Mouse (Mus musculus) embryonic fibroblast, embryonic 13.5 days (primary cell): ENCODE data around the gene Cnbd2.

Experiments
- CTCF ChIP-seq: IDR thresholded peaks from 2 replicates; pipeline ENCODE4 v1.5.1; 2011; ENCODE audit warnings: mild to moderate bottlenecking, control low read depth, low read length, moderate library complexity, borderline replicate concordance; ENCODE audit not compliant: insufficient read depth
- POLR2A ChIP-seq: IDR thresholded peaks from 2 replicates; pipeline ENCODE4 v1.6.1; 2011; ENCODE audit warnings: low read depth, mild to moderate bottlenecking, control low read depth, low read length, moderate library complexity

DNA sequence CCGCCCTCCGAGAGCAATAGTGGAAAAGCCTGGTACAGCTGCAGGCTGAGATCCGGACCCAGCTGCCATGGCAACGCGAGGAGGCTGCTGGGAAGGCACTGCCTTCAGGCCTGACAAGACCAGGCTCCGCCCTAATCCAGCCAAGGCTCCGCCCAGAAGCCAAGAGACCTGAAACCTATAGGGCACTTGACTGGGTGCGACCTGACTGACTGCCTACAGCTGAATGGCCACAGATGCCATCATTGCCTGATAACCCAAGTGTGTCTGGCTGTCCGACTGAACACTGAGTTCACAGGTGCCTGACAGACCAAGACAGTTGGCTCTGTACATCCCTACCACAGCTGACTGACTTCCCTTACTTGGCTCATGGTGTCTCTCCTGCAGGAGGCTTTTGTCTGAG, 89.2 kb downstream of the Cnbd2 start:
- TF ChIP-seq POLR2A (no peak), CTCF (no peak)
